Mouse (Mus musculus) layer of hippocampus, adult 11-12 months (tissue): ENCODE measurements around the gene Akap3.
A peak's percentile ranks its signal among the peaks of the same experiment; 100 is the strongest.

ENCODE experiments used
- DNase-seq: peaks from one replicate; pipeline ENCODE4 v3.0.0; 2022; ENCODE audit warnings: low spot score

Gene Akap3

DNA sequence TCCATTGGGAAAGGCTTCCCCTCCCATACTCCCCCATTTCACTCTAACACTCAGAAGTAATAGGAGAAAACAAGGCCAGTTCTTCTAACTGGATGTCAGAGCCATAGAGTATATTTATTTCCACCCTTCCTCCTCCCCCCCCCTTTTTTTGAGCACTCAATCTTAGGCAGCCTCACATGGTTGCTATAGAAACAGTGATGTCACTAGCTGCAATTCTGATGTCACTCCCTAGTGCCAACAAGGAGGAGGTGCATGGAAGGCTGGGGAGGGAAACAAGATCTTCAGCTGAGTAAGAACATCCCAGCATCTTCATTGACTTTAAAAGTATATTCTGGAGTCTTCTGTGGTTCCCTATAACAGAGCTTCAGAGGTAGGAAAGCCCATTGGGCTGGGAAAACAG is at the start of gene Akap3:
Gene Akap3, plus strand, starts transcription at position 218 of the 400 bp plus-strand sequence.
- no peak for DNase-seq

GRCm38 (mm10) chr6:126806783-126807182 is 46.1 kb upstream of the Akap3 start:
- no peak for DNase-seq

DNA sequence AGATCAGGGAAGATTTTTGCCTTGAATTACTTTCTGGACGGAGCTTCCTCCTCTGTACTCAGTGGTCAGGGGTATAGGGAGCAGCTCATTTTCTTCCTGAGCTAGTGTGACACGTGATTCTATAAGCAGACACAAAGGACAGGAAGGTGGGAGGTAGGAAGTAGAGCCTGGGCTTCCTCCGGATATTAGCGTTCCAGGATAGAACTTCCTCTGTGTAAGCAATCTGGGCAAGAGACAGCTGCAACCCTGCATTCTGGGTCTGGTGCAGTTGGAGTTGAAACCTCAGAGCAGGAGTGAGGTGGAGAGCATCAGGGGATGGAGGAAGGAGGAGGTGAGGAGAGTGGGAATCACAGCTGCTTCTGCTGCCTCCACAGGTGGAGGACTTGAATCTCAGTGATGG is 44.8 kb upstream of the Akap3 start:
- DNase-seq: peak; percentile 11

GRCm38 (mm10) chr6:126808561-126808960 is 44.3 kb upstream of the Akap3 start:
- DNase-seq: no peak

DNA sequence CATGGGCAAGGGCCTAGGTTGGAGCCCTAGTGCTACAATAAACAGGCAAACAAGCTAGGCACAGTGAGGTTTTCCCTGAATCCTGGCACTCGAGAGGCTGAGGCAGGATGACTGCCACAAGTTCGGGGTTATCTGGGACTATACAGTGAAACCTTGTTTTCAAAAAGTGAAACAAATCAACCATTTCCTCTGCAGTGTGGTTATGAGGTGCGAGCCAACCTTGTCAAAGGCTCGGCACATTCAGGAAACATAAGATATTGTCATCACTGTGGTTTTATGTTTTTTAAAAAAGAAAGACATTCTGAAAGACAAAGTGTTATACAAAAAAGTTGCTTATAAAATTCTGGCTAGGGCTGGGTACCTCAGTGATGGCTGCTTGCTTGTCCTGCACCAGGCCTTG is 41.4 kb upstream of the Akap3 start:
- no peak for DNase-seq

DNA sequence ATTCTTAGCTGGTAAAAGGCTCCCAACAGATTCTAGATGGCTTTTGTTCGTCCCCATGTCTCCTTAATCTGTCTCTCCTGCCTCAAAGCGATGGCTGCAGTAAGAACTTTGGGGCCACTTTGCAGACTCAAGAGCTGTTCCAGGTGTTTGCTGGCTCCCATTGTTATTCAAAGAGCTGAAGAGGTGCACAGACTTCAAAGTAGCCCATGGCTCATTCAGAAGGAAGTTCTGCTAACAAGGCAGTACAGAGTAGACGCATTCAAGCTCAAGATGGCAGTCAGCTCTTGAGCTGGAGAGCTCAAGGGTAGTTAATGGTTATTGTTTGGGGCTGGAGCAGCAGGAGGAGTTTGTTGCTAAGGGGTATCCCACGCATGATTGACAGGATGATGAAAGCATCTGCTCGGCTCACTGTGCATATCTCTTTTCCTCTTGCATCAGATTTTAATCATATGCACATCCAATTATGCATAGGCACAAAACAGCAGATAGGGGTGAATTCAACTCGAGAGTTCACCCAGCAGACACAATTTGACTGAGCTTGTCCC is 37.6 kb upstream of the Akap3 start:
- no peak for DNase-seq

DNA sequence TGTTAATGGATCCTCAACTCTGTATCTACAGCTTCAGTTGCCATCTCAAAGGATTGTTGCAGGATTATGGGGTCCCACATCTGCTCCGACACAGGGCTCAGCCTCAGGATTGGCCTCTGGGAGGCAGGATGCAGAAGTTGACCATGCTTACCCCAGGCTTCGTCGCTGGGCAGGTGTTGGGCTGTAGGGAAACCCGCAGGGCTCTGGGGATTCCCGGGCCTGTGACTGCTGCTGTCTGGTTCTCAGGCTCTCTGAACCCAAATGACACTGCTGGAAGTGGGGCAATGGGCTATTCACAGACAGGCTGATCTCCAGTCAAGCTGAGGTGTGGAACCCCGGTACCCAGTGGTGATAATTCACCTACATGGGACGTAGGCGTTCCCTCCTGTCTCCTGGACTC is 36.6 kb upstream of the Akap3 start:
- DNase-seq: no peak

GRCm38 (mm10) chr6:126823087-126823486 is 29.8 kb upstream of the Akap3 start:
- peak; percentile 24 for DNase-seq

GRCm38 (mm10) chr6:126836628-126837027 is 16.3 kb upstream of the Akap3 start:
- no peak for DNase-seq

DNA sequence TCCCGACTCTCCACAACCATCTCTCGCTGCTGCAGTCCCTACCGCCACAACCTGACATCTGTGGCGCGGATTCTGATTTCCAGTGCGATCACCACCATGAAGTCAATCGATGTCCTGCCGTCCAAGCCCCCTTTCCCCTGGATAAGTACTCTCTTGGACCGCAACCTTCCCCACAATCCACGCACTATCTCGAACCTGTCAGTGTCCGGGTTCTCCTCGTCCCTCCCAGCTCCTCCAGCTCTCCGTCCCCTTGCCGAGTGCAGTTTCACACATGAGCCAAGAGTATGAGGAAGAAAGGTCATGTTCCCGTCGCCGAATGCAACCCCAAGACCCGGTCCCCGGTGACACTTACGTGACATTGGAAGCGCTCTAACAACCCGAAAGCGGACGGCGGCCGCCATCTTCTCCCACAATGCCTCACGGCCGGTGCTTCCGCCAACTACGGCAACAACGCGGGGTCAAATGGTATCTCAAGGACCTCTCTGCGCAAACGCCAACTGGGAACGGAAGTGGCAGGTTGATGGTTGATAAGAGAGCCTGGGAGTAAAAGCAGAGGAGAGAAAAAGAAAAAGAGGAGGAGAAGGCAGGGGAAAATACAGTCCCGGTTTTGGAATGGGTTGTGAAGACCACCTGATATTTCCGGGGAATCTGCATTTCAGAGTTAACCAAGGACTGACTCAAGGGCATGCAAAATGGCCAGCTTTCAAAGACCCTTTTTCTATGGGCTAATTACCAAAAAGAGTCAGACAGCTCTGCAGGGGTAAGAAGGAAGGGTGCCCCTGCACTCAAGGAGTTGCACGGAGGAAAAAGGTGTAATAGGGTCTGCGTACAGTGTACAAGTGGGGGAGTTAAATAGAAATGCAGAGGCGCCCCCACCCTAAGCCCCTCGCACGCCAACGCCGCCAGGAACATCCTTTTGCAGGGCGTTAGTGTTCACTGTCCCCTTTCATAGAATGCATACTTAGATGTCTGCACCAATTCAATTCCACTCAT is 3.9 kb upstream of the Akap3 start, which contains the start of gene Ndufa9:
Gene Ndufa9, minus strand, starts transcription at position 425 of the 993 bp plus-strand sequence.
- DNase-seq: peak; percentile 95

GRCm38 (mm10) chr6:126877118-126877517 is 24.2 kb downstream of the Akap3 start:
- no peak for DNase-seq

GRCm38 (mm10) chr6:126907378-126907777 is 54.5 kb downstream of the Akap3 start:
- no peak for DNase-seq

DNA sequence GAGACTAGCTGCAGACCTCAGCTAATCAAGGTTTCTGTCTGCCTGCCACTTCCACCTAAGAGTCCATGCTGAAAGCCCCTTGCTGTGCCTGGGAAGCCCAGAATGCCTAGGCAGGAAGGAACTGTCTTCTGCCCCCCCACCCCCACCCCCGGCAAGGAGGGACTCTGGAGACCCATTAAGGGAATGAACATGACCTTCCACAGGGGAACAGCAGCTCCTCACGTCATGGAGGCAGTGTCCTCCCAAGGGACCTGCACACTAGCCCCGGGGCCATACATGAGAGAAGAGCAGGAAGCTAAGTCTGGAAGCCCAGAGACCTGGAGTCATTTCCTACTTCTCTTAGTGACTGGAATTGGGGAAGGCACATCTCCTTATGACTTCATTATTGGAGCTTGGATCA is 55.0 kb downstream of the Akap3 start:
- DNase-seq: no peak

- peak; percentile 11 for DNase-seq
Observed at GRCm38 (mm10) chr6:126910727-126911126, 57.8 kb downstream of the Akap3 start.

- DNase-seq: no peak
Observed at GRCm38 (mm10) chr6:126914928-126915327, 62.0 kb downstream of the Akap3 start.

DNA sequence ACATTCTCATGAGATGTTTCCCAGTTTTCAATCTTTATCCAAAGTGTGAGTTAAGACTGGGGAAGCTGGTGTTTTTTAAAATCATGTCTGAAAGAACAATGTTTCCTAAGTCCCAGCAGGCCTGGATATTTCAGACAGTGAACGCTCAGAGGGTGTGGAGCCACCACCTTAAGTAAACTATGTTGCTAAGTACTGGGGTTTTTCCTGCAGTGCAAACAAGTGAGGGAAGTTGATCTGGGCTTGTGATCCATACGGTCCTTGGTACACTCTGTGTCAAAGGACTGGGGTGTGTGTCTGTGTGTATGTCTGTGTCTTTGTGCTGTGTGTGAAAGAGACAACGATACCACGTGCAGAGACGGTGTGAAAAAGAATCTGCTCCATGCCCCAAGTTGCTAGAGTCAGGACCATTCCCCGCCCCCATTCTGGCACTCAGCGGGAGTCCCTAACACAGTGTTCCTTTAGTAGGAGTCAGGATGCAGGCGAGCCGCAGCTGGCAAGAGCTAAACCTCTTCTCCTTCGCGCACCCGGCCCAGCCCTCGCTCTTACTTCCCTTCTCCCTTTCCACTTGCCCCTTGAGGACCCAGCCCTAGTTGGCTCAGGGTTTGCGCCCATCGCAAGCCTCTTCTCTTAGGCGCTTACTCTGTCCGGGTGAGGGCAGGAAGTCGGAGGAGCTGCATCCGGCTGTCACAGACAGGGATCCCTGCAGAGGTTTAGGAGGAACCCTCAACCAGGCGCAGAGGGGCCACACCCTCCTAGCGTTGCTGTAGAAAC is 68.4 kb downstream of the Akap3 start, which contains the start of gene Dyrk4:
Gene Dyrk4, minus strand, starts transcription at position 729 of the 771 bp plus-strand sequence.
- DNase-seq: peak; percentile 32
